Mouse (Mus musculus): ENCODE measurements around the gene Chd1. TPM values are rescaled to one million over a fixed set of nuclear protein-coding genes. Genes with fewer than 3 reads are reported as not detected.
"Not testable (repeated sequence)": the region's sequence is repeated elsewhere in the genome, so short reads cannot be mapped to it uniquely, and the experiment has no call there.

The Chd1 gene
- polyA plus RNA-seq, 1 experiment, result 9.0 TPM

GRCm38 (mm10) chr17:15731706-15732105 is 26.9 kb downstream of the Chd1 start:
- peaks cover 6% of the 10 kb centered on the region for H3K4me1 ChIP-seq
- H3K4me3 ChIP-seq (replicated peaks), result no peak overlapping the region
- peaks cover 93% of the 10 kb centered on the region for H3K36me3 ChIP-seq (replicated peaks; ENCODE audit: low read length)
- TF ChIP-seq FLI1 (IDR thresholded peaks at IDR 0.05; ENCODE audit: low read length) (no peak), GATA1 (IDR thresholded peaks at IDR 0.05; ENCODE audit: borderline replicate concordance, low read length) (no peak)
- no peaks in the 10 kb centered on the region for H3K9me3 ChIP-seq
- H3K27me3 ChIP-seq (replicated peaks), result no peaks in the 10 kb centered on the region

DNA sequence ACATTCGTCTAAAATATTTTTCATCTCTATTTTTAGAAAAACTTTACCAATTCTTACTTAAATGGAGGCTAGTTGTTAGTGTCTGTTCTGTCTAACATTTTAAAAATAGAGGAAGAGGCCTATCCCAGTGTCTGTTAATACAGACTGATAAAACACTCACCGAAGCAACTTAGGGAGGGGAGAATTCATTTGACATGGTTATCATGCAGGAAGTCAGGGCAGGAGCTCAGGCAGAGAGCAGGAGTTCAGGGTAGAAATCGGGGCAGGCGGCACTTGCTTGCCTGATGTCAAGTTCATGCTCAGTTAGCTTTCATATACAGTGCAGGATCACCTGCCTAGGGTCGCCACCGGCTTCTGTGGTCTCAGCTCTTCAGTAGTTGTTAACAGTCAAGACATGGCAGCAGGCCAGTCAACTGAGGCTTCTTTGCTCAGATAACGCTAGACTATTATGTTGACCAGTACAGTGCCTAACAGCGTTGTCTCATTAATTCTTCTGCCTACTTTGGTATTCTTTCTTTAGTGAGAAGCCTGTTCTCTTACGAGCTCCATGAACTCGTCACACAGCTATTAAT is 32.7 kb downstream of the Chd1 start:
- Histone ChIP-seq H3K4me1 (peaks cover 19% of the 10 kb centered on the region), H3K9me3 (no peaks in the 10 kb centered on the region), H3K36me3 (replicated peaks; ENCODE audit: low read length) (peaks cover 80% of the 10 kb centered on the region), H3K4me3 (replicated peaks) (no peak overlapping the region), H3K27me3 (replicated peaks) (no peaks in the 10 kb centered on the region)
- TF ChIP-seq FLI1 (IDR thresholded peaks at IDR 0.05; ENCODE audit: low read length), result no peak
- no peak for TF ChIP-seq GATA1 (IDR thresholded peaks at IDR 0.05; ENCODE audit: borderline replicate concordance, low read length)

DNA sequence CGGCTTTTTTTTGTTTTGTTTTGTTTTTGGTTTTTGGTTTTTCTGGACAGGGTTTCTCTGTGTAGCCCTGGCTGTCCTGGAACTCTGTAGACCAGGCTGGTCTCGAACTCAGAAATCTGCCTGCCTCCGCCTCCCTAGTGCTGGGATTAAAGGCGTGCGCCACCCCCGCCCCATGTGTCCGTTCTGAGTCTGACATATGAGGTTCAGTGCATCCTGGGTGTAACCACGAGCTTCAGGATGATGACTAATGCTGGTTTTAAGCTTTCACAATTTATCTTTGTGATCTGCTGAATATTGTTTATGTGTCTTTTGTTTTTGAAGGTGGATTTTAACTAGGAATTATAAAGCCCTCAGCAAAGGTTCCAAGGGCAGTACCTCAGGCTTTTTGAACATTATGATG is 37.1 kb downstream of the Chd1 start:
- Histone ChIP-seq H3K4me1 (peaks cover 37% of the 10 kb centered on the region), H3K27me3 (replicated peaks) (no peaks in the 10 kb centered on the region), H3K9me3 (no peaks in the 10 kb centered on the region), H3K4me3 (replicated peaks) (no peak overlapping the region), H3K36me3 (replicated peaks; ENCODE audit: low read length) (peaks cover 81% of the 10 kb centered on the region)
- TF ChIP-seq GATA1 (IDR thresholded peaks at IDR 0.05; ENCODE audit: borderline replicate concordance, low read length) (no peak), FLI1 (IDR thresholded peaks at IDR 0.05; ENCODE audit: low read length) (no peak)

GRCm38 (mm10) chr17:15742953-15743352 is 38.2 kb downstream of the Chd1 start:
- TF ChIP-seq GATA1 (IDR thresholded peaks at IDR 0.05; ENCODE audit: borderline replicate concordance, low read length) (no peak), FLI1 (IDR thresholded peaks at IDR 0.05; ENCODE audit: low read length) (no peak)
- H3K4me3 ChIP-seq (replicated peaks), result no peak overlapping the region

GRCm38 (mm10) chr17:15743379-15743778 is 38.6 kb downstream of the Chd1 start:
- H3K27me3 ChIP-seq (replicated peaks), result no peaks in the 10 kb centered on the region
- no peak overlapping the region for H3K4me3 ChIP-seq (replicated peaks)
- TF ChIP-seq GATA1 (IDR thresholded peaks at IDR 0.05; ENCODE audit: borderline replicate concordance, low read length) (no peak; the same call in 2 of the 3 replicates), FLI1 (IDR thresholded peaks at IDR 0.05; ENCODE audit: low read length) (no peak)
- peaks cover 83% of the 10 kb centered on the region for H3K36me3 ChIP-seq (replicated peaks; ENCODE audit: low read length)
- H3K4me1 ChIP-seq, result peaks cover 33% of the 10 kb centered on the region
- H3K9me3 ChIP-seq, result no peaks in the 10 kb centered on the region

More at GRCm38 (mm10) chr17:15742953-15743352, 38.2 kb downstream of the Chd1 start:
- Histone ChIP-seq H3K9me3 (no peaks in the 10 kb centered on the region), H3K27me3 (replicated peaks) (no peaks in the 10 kb centered on the region), H3K4me1 (peaks cover 33% of the 10 kb centered on the region), H3K36me3 (replicated peaks; ENCODE audit: low read length) (peaks cover 83% of the 10 kb centered on the region)

GRCm38 (mm10) chr17:15746696-15747095 is 41.9 kb downstream of the Chd1 start:
- TF ChIP-seq GATA1 (IDR thresholded peaks at IDR 0.05; ENCODE audit: borderline replicate concordance, low read length) (no peak), FLI1 (IDR thresholded peaks at IDR 0.05; ENCODE audit: low read length) (no peak)
- no peaks in the 10 kb centered on the region for H3K9me3 ChIP-seq
- peaks cover 36% of the 10 kb centered on the region for H3K4me1 ChIP-seq
- no peaks in the 10 kb centered on the region for H3K27me3 ChIP-seq (replicated peaks)
- H3K4me3 ChIP-seq (replicated peaks), result no peak overlapping the region
- peaks cover 88% of the 10 kb centered on the region for H3K36me3 ChIP-seq (replicated peaks; ENCODE audit: low read length)

- peaks cover 25% of the 10 kb centered on the region for H3K4me1 ChIP-seq
- H3K4me3 ChIP-seq (replicated peaks), result no peak overlapping the region
- no peak for TF ChIP-seq FLI1 (IDR thresholded peaks at IDR 0.05; ENCODE audit: low read length)
- H3K9me3 ChIP-seq, result no peaks in the 10 kb centered on the region
- no peaks in the 10 kb centered on the region for H3K27me3 ChIP-seq (replicated peaks)
- H3K36me3 ChIP-seq (replicated peaks; ENCODE audit: low read length), result peaks cover 93% of the 10 kb centered on the region
Observed at GRCm38 (mm10) chr17:15748022-15748421, 43.3 kb downstream of the Chd1 start.

- not testable (repeated sequence) for H3K27me3 ChIP-seq (replicated peaks); H3K4me1 ChIP-seq; H3K4me3 ChIP-seq (replicated peaks); H3K9me3 ChIP-seq
- H3K36me3 ChIP-seq (replicated peaks; ENCODE audit: low read length), result peaks cover 93% of the 10 kb centered on the region
Observed at GRCm38 (mm10) chr17:15751264-15751663, 46.5 kb downstream of the Chd1 start.

GRCm38 (mm10) chr17:15761191-15761590 is 56.4 kb downstream of the Chd1 start:
- H3K9me3 ChIP-seq, result no peaks in the 10 kb centered on the region
- H3K27me3 ChIP-seq (replicated peaks), result no peaks in the 10 kb centered on the region
- TF ChIP-seq GATA1 (IDR thresholded peaks at IDR 0.05; ENCODE audit: borderline replicate concordance, low read length) (no peak), FLI1 (IDR thresholded peaks at IDR 0.05; ENCODE audit: low read length) (no peak)
- H3K4me1 ChIP-seq, result no peaks in the 10 kb centered on the region
- H3K36me3 ChIP-seq (replicated peaks; ENCODE audit: low read length), result peaks cover 93% of the 10 kb centered on the region
- H3K4me3 ChIP-seq (replicated peaks), result no peak overlapping the region

- Histone ChIP-seq H3K9me3 (no peaks in the 10 kb centered on the region), H3K4me3 (replicated peaks) (no peak overlapping the region), H3K27me3 (replicated peaks) (no peaks in the 10 kb centered on the region), H3K4me1 (no peaks in the 10 kb centered on the region), H3K36me3 (replicated peaks; ENCODE audit: low read length) (peaks cover 82% of the 10 kb centered on the region)
- TF ChIP-seq GATA1 (IDR thresholded peaks at IDR 0.05; ENCODE audit: borderline replicate concordance, low read length) (no peak), FLI1 (IDR thresholded peaks at IDR 0.05; ENCODE audit: low read length) (no peak)
Observed at GRCm38 (mm10) chr17:15769081-15769724, 64.4 kb downstream of the Chd1 start.

Measured in megakaryocyte, embryonic 14.5 days (primary cell).